Mouse (Mus musculus) embryonic facial prominence, embryonic 11.5 days (tissue): Measurements from ENCODE around the gene Gm28047. TPM values are rescaled to one million over a fixed set of nuclear protein-coding genes. Genes with fewer than 3 reads are reported as not detected.

ENCODE experiments used
- ATAC-seq: fragments of 200-750 bp; cut with Nextera tagmentation; replicated peaks from 2 replicates; pipeline ENCODE4 v1.8.0; 2017; ENCODE audit warnings: low read depth; ENCODE audit not compliant: insufficient number of reproducible peaks, low FRiP score, low TSS enrichment
- DNase-seq: peaks from one replicate; pipeline ENCODE4 v3.0.0-alpha.2; 2015; ENCODE audit warnings: low spot score
- H3K27ac ChIP-seq: fragments of 300-500 bp; sonication (generic); replicated peaks from 2 replicates; pipeline ENCODE4 v1.5.1; 2014; ENCODE audit warnings: mild to moderate bottlenecking, low read depth, low read length, control low read depth
- H3K27me3 ChIP-seq: fragments of 300-500 bp; sonication (generic); 2 replicates; pipeline ENCODE4 v1.6.1; 2014; ENCODE audit warnings: mild to moderate bottlenecking, low read length, moderate library complexity, mixed read lengths; ENCODE audit not compliant: control insufficient read depth, insufficient read depth
- H3K36me3 ChIP-seq: fragments of 300-500 bp; sonication (generic); replicated peaks from 2 replicates; pipeline ENCODE4 v1.6.1; 2014; ENCODE audit warnings: low read depth, mild to moderate bottlenecking, low read length, moderate library complexity, mixed read lengths; ENCODE audit not compliant: control insufficient read depth, insufficient read depth
- H3K4me1 ChIP-seq: fragments of 300-500 bp; sonication (generic); 2 replicates; pipeline ENCODE4 v1.6.1; 2014; ENCODE audit warnings: low read length, mixed read lengths; ENCODE audit not compliant: control insufficient read depth, insufficient read depth
- H3K4me2 ChIP-seq: fragments of 300-500 bp; sonication (generic); 2 replicates; pipeline ENCODE4 v1.6.1; 2014; ENCODE audit warnings: low read depth, mild to moderate bottlenecking, control low read depth, low read length, moderate library complexity
- H3K4me3 ChIP-seq: fragments of 300-500 bp; sonication (generic); 2 replicates; pipeline ENCODE4 v1.5.1; 2014; ENCODE audit warnings: low read depth, low read length, control low read depth
- H3K9ac ChIP-seq: fragments of 300-500 bp; sonication (generic); replicated peaks from 2 replicates; pipeline ENCODE4 v1.6.1; 2014; ENCODE audit warnings: mild to moderate bottlenecking, control low read depth, low read length
- H3K9me3 ChIP-seq: fragments of 300-500 bp; sonication (generic); replicated peaks from 2 replicates; pipeline ENCODE4 v1.6.1; 2016; ENCODE audit warnings: mild to moderate bottlenecking, low read length, inconsistent platforms, mixed read lengths; ENCODE audit not compliant: control insufficient read depth
- WGBS: fragments of 180-500 bp; shearing (Covaris S2); extraction: QIAGEN DNeasy Blood & Tissue Kit; methylation state at CpG from one replicate; pipeline ENCODE4 v1.1.7; 2014; 5-methylcytosine and 5-hydroxymethylcytosine counted together
- polyA plus RNA-seq: library from polyadenylated mRNA; unstranded; fragments of >200 nt; fragmentation: Nextera tagmentation; extraction: Ambion mirVana; gene quantifications from 2 replicates; pipeline ENCODE4 v1.2.1, GENCODE M21; 2014

Gm28047 gene
- polyA plus RNA-seq, 1 experiment from 2014 or later: 0.20 TPM

DNA sequence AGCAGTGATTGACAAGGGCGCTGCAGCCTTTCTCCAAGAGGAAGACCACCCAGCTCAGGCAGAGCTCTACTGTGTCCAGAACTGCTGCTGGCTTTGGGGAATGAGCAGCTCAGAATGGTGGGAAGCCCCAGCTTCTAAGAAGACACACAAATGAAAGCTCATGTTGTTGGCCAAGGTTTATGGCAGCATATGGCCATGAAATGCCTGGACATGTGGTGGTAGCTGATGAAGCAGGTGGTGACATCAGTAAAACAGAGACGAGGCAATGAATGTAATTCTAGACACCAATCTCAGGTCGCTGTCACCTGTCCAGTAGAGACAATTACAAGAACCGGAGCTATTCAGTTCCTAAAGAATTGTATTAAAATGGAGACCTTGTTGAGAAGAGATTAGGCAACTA, 80.1 kb downstream of the Gm28047 start:
- ATAC-seq (no peak), DNase-seq (no peak)
- Histone ChIP-seq H3K9ac (no peak overlapping the region), H3K36me3 (no peaks in the 10 kb centered on the region), H3K9me3 (no peaks in the 10 kb centered on the region), H3K4me3 (no peak overlapping the region), H3K27ac (no peak overlapping the region), H3K27me3 (no peaks in the 10 kb centered on the region), H3K4me2 (no peak overlapping the region), H3K4me1 (no peaks in the 10 kb centered on the region)
- WGBS: 91% methylated on average over 4 of the region's 4 CpGs

DNA sequence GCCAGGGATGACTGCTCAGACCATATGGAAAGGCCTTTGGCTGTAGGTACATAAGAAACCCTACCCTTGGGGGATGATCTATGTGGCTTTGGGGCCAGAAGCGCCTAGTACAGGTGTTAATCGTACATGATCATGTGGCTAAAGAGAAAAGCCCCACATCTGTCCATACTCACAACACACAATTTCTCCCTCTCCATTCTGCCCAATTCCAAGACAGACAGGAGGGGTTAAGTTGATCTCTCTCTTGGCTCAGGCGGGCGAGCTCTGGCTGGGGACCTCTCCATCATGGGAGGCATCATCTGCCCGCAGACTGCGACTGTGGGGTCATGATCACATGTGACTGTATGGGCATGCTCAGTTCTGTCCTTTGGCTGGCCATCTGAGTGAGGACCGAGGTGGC, 90.9 kb downstream of the Gm28047 start:
- no peak overlapping the region for H3K4me2 ChIP-seq
- H3K27me3 ChIP-seq: no peaks in the 10 kb centered on the region
- H3K27ac ChIP-seq: no peak overlapping the region
- H3K9ac ChIP-seq: no peak overlapping the region
- no peaks in the 10 kb centered on the region for H3K4me1 ChIP-seq
- no peak for ATAC-seq
- H3K9me3 ChIP-seq: no peaks in the 10 kb centered on the region
- no peak for DNase-seq
- 93% methylated on average over 7 of the region's 7 CpGs for WGBS
- H3K36me3 ChIP-seq: no peaks in the 10 kb centered on the region; the same call in 1 of the 2 replicates
- no peak overlapping the region for H3K4me3 ChIP-seq

DNA sequence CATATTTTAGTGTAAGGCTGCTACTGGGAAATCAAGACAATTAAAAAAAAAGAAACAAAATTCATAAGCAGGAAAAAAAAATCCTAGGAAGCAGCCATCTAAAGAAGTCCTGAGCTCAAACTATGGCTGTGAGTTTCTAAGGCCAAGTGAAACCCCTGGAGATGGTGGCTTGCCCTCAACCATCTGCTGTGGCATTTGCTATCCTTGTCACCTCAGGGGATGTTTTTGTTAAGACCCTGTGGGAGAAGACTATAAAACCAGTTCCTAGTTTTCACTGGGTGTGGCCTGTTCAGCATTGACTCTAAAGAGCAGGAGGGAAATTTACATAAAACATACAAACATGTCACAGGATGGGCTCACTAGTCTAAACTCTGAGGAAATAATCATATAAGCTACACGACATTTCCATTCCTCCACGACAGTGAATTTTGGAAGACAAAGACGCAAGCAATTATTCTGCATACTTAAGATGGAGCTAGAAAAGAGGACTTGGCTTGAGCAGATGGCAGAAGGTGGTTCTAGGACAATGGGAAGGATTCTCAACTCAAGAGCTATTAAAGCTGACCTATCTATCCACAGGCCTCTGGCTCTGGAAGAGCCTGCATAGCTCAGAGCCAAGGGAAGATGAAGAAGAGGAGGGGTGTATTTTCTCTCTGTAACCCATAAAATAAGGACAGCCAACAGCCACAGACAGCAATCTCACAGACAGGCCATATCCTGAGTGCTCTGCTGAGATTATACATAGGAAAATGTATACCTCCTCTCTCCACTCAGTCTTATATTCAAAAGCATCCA, 92.6 kb downstream of the Gm28047 start:
- Histone ChIP-seq H3K27ac (no peak overlapping the region), H3K4me3 (no peak overlapping the region), H3K9me3 (no peaks in the 10 kb centered on the region), H3K4me2 (no peak overlapping the region), H3K36me3 (peaks cover 2% of the 10 kb centered on the region; the same call in 1 of the 2 replicates), H3K27me3 (no peaks in the 10 kb centered on the region), H3K4me1 (no peaks in the 10 kb centered on the region), H3K9ac (no peak overlapping the region)
- DNase-seq (no peak), ATAC-seq (no peak)
- WGBS: 86% methylated on average over 3 of the region's 3 CpGs

DNA sequence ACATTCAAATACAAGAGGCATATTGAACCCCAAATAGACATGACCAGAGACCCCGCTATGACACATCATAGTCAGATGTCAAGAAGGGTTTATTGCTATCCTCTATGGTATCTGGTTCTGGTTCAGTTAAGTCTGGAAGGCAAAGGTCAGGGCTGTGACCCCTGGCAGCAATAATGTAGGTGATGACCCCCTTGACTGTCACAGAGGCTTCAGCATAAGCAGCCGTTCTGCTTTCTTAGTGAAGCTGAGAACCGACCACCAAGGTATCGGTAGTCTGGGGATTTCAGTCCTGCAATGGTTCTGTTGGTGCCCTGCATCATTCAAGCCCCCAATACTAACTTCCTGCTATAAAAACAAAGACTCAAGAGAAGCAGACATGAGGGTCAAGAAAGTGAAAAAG, 93.3 kb downstream of the Gm28047 start:
- 88% methylated on average over 4 of the region's 4 CpGs for WGBS
- peaks cover 2% of the 10 kb centered on the region; the same call in 1 of the 2 replicates for H3K36me3 ChIP-seq
- no peak overlapping the region for H3K4me3 ChIP-seq
- no peak overlapping the region for H3K9ac ChIP-seq
- ATAC-seq (no peak), DNase-seq (no peak)
- H3K9me3 ChIP-seq: no peaks in the 10 kb centered on the region
- H3K27ac ChIP-seq: no peak overlapping the region
- H3K27me3 ChIP-seq: no peaks in the 10 kb centered on the region
- H3K4me1 ChIP-seq: no peaks in the 10 kb centered on the region
- no peak overlapping the region for H3K4me2 ChIP-seq

DNA sequence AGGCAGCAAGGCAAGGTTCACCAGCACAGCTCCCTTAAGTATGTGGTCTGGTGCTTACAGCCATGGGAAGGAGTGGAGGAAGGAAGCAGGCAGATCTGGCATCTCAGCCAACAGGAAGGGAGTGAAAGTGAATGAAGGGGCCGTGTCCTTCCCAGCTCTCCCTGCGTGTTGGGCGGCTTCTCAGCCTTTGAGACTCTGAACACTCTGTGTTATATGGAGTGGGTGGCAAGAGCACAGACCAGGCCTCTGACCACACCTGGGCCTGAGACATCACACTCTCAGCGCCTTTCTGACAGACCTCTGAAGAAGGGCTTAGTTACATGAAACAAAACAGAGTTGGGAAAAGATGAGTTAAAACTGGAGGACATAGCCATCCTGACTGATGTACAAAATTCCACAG, 94.3 kb downstream of the Gm28047 start:
- no peaks in the 10 kb centered on the region for H3K4me1 ChIP-seq
- DNase-seq: no peak
- no peak overlapping the region for H3K4me3 ChIP-seq
- 79% methylated on average over 4 of the region's 4 CpGs for WGBS
- no peak overlapping the region for H3K9ac ChIP-seq
- ATAC-seq: no peak
- no peak overlapping the region for H3K27ac ChIP-seq
- no peak overlapping the region for H3K4me2 ChIP-seq
- H3K27me3 ChIP-seq: no peaks in the 10 kb centered on the region
- H3K9me3 ChIP-seq: no peaks in the 10 kb centered on the region
- H3K36me3 ChIP-seq: peaks cover 2% of the 10 kb centered on the region; the same call in 1 of the 2 replicates

DNA sequence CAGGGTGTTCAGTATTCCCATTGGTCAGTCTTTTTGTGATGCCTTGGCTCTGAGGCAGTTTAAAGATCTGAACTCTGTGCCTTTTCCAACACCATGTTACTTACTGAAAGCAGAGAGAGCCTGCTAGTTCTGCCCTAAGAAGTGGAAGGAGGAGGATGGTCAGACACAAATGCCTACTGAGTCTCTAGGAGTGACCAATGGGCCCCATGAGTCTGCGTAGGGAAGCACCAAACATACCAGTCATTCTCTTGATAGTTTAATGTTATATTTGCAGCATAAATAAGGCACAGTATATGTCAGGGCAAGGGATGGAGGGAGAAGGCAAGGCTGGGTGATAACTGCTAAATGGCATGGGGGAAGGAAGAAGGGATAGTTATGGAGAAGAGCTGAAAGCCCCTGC, 96.5 kb downstream of the Gm28047 start:
- ATAC-seq (no peak), DNase-seq (no peak)
- Histone ChIP-seq H3K4me1 (no peaks in the 10 kb centered on the region), H3K9ac (no peak overlapping the region), H3K4me2 (no peak overlapping the region), H3K9me3 (no peaks in the 10 kb centered on the region), H3K36me3 (peaks cover 2% of the 10 kb centered on the region; the same call in 1 of the 2 replicates), H3K4me3 (no peak overlapping the region), H3K27me3 (no peaks in the 10 kb centered on the region), H3K27ac (no peak overlapping the region)
- 89% methylated on average over 1 of the region's 1 CpGs for WGBS

DNA sequence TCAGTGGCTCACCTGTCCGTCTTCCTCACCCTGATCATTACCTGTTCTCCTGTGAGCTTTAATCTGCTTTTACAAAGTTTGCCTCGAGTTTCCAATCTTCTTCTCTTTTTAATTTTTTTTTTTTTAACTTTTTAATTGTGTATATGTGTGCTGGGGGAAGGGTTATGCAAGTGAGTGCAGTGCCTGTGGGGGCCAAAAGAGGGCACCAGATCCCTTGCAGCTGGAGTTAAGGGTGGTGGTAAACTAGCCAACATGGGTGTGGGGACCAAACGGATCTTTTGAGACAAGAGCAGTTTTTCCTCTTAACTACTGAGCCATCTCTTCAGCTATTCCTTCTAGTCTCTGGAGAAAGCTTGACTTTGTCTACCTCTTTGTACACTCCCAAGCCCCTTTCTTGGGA, 96.9 kb downstream of the Gm28047 start:
- H3K27ac ChIP-seq: no peak overlapping the region
- no peaks in the 10 kb centered on the region for H3K4me1 ChIP-seq
- ATAC-seq (no peak), DNase-seq (no peak)
- 77% methylated on average over 3 of the region's 3 CpGs for WGBS
- H3K9me3 ChIP-seq: no peaks in the 10 kb centered on the region
- H3K36me3 ChIP-seq: peaks cover 2% of the 10 kb centered on the region; the same call in 1 of the 2 replicates
- no peak overlapping the region for H3K9ac ChIP-seq
- H3K27me3 ChIP-seq: no peaks in the 10 kb centered on the region
- no peak overlapping the region for H3K4me2 ChIP-seq
- H3K4me3 ChIP-seq: no peak overlapping the region

DNA sequence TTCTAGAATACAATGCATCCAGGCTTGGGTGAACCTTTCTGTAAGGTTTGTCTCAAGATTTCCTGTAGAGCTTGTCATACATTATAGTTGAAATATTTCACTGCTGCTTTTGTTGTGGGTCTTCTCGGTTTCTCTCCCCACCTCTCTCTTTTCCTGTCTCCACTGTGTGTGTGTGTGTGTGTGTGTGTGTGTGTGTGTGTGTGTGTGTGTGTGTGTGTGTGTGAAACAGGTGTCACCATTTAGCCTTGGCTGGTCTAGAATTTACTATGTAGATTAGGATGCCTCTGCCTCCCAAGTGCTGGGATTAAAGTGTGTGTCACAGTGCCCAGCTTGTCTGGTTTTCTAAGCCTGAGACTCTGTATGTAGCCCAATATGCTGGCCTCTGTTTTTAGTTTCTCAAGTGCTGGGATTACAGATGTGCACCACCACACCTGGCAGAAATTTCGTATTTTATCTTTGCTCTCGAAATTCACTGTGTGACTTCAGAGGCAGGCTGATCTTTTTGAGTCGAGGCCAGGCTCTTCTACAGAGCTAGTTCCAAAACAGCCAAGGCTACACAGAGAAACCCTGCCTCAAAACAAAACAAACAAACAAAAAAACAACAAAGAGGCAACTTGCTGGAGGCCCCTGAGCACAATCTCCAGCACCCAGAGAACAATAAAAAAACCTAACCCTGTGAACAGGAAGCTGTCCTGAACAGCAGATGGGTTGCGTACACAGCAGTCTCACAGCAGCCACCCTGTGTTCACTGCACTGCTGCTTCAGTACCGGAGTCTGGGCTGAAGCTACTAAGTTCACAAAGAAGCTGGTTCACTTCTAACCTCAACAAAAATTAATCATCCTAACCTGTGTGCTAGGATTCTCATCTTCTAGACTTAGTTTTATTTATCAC, 98.5 kb downstream of the Gm28047 start:
- Histone ChIP-seq H3K4me1 (no peaks in the 10 kb centered on the region), H3K4me3 (no peak overlapping the region), H3K4me2 (no peak overlapping the region), H3K9ac (no peak overlapping the region), H3K27me3 (no peaks in the 10 kb centered on the region), H3K36me3 (peaks cover 2% of the 10 kb centered on the region; the same call in 1 of the 2 replicates), H3K27ac (no peak overlapping the region), H3K9me3 (no peaks in the 10 kb centered on the region)
- 90% methylated on average over 6 of the region's 6 CpGs for WGBS
- no peak for ATAC-seq
- DNase-seq: no peak
